Mouse (Mus musculus) left cerebral cortex, adult 18-20 months (tissue): ENCODE measurements at regions not wholly inside any gene's neighbourhood (a gene's known extent, or its start where the extent isn't known, plus 50 kb on each side); places are given as distances from the start of the nearest gene placed in this dataset.
"Not testable (repeated sequence)": the region's sequence is repeated elsewhere in the genome, so short reads cannot be mapped to it uniquely, and the experiment has no call there.

Experiments
- DNase-seq, 2 experiments: peaks; one replicate each; pipeline ENCODE4 v3.0.0; 2021 to 2022; ENCODE audit warnings: low spot score in 2 of 2, mixed read lengths in 1 of 2

DNA sequence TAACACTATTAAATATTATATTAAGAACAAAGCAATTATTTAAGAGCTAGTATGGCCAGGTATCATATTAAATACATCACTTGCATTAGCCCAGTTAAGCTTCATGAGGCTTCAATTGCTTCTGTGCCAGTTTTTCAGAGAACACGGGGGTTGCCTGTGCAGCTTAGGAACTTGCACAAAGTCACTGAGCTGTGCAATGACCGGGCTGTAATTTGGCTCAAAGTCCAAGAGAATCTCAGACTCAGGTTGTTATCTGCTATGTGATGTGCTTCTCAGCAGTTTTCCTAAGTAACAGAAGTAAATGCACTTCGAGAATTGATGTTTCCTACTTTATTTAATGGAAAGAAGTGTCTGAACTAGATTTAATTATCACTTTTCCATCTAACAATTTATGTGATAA is 711.5 kb downstream of the Rapgef2 start:
- no peak for DNase-seq

DNA sequence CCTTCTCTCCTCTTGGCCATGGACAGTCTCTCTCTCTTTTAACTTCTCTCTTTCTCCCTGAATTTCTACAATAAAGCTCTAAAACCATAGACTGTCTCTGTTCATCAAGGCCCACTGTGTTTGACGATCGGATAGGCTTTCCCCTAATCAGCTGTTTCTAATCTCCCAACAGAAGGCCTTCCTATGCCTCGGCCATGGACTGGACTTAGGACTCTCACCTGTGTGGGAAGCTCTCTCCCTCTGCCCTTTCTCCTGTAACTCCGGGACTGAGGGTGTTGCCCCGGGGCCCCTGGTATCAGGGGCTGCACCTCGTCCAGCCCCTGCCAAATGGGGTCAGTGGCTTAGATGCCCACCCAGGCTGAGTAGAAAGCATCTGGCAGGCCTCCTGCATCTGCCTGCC is 713.0 kb downstream of the Rapgef2 start:
- DNase-seq = no peak

- DNase-seq = not testable (repeated sequence)
These were observed 721.4 kb downstream of the Rapgef2 start for GRCm38 (mm10) chr3:78564926-78565325.
